Mouse (Mus musculus) granulocyte monocyte progenitor cell, adult 5-6 weeks (primary cell): ENCODE data around the gene Bahcc1. TPM values are rescaled to one million over a fixed set of nuclear protein-coding genes. Genes with fewer than 3 reads are reported as not detected.

ENCODE experiments used
- ATAC-seq: replicated peaks from 2 replicates; pipeline ENCODE4 v1.8.0; 2016; ENCODE audit warnings: mild to moderate bottlenecking, moderate TSS enrichment, inconsistent platforms; ENCODE audit not compliant: poor library complexity, severe bottlenecking
- total RNA-seq, 2 experiments: library from RNA; stranded (forward) in 1 of 2; stranded (reverse) in 1 of 2; fragments of 200-712, 200-1000 nt in 1 of 2; fragments of >200 nt in 1 of 2; fragmentation: Nextera tagmentation in 1 of 2; gene quantifications; 2 replicates each; pipeline ENCODE4 v1.2.3; 2014 to 2017

Gene Bahcc1
- total RNA-seq, 2 experiments from 2014 or later, result 4.7 to 22.5 TPM

DNA sequence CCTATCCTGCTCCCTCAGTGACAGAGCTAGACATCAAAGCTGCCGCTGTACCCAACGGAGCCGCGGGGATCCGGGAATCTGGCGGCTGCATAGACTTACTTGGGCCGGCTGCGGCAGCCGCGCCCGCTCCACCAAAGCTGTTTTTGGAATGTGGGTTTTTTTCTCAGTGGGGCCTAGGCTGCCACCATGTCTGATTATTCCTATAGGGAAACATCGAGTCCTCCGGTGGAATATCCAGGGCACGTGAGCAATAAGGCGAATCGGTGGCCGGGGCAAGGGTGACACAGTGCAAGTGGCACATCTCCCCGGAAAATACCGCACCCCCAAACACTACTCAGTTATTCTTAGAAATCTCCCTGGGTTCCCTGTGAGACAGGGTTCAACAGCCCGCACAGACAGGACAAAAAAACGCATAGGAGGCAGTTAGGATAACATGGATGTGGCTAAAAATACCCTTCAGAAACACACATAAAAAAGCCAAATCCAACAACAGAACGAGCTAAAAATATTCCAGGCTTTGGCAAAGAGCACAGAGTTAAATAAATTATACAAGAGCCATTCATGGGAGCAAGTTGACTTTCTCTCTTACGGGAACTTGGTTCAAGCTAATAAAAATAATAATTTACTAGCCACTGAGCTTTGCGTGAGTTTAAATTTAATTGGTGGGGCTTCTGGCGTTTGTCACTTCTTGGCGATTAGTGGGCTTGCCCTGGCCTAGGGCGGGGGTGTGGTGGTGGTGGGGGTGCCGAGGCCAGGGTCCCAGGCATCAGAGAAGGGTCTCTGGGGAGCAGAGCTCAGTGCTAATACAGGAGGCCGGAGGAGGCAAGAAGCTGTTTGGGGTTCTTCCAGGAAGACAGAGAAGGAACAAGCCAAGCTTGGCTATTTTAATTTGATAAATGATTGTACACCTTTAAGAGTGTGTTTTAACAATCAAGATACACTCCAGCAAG lies 8.5 kb downstream of the Bahcc1 start:
- ATAC-seq, result no peak

- no peak for ATAC-seq
Observed at GRCm38 (mm10) chr11:120241981-120242725, 9.4 kb downstream of the Bahcc1 start.

DNA sequence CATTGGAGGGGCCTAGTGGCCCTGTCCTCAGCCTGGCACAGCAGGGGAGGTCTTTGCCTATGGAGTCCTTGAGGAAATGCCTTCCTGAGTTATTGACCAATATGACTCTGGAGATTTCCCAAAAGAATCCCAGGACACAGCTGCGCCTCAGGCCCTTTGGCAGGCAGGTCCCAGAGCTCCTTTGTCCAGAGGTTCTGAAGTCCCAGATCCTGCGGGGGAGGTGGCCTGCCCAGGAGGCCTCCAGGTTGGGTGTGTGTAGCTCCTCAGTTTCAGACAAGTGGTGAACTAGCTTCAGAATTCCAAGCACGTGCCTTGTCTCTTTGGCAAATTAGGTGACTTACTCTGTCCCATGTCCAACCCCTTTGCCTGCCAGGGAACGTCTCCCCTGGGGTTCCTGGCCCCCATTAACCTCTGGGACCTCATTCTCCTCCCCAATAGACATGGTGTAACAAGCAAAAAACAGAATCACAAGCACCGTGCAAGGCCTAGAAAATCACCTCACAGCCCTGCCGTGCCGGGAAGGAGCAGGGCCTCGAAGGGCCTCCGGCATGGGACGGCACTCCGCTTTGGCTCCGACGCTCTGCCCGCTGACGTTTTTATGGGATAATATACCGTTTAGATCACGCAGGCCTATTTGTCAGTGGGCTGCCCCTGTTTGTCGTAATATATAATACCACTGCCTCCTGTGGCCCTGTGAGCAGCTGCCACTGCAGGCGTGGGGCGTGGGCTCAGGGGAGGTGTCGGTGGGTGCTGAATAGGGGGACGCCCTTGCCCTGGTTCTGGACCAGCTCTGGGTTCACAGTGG lies 10.2 kb downstream of the Bahcc1 start:
- no peak for ATAC-seq

- ATAC-seq, result no peak
Observed at GRCm38 (mm10) chr11:120243531-120243820, 10.7 kb downstream of the Bahcc1 start.

DNA sequence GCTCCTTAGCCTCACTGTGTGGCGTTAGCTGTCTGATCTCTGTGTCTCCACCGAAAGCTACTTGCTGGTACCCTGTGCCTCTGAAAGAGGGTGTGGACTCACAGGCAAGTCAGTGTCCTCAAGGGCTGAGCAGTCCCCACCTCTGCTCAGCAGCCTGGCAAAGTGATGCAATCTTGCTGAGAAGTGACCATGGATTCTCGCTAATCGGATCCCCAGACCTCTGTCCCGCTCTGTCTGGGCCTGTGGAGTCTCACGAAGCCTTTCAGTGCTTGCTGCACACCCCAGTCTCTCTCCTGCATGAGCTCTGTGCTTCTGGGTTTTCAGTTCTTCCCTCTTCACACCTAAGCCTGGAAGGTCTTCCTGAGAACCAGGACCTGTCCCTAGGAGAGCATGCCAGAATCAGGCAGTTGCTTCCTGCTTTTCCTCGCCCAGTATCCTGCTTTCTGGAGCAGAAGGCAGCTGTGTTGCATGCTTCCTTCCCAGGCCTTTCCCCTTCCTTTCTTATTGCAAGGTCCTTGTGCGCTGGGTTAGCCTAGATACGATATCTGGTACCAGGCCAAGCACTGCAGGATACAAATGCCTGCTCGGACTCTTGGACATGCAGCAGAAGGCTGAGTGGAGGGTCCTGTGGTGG lies 15.5 kb downstream of the Bahcc1 start:
- no peak for ATAC-seq

GRCm38 (mm10) chr11:120248899-120249298 lies 16.2 kb downstream of the Bahcc1 start:
- ATAC-seq, result no peak

DNA sequence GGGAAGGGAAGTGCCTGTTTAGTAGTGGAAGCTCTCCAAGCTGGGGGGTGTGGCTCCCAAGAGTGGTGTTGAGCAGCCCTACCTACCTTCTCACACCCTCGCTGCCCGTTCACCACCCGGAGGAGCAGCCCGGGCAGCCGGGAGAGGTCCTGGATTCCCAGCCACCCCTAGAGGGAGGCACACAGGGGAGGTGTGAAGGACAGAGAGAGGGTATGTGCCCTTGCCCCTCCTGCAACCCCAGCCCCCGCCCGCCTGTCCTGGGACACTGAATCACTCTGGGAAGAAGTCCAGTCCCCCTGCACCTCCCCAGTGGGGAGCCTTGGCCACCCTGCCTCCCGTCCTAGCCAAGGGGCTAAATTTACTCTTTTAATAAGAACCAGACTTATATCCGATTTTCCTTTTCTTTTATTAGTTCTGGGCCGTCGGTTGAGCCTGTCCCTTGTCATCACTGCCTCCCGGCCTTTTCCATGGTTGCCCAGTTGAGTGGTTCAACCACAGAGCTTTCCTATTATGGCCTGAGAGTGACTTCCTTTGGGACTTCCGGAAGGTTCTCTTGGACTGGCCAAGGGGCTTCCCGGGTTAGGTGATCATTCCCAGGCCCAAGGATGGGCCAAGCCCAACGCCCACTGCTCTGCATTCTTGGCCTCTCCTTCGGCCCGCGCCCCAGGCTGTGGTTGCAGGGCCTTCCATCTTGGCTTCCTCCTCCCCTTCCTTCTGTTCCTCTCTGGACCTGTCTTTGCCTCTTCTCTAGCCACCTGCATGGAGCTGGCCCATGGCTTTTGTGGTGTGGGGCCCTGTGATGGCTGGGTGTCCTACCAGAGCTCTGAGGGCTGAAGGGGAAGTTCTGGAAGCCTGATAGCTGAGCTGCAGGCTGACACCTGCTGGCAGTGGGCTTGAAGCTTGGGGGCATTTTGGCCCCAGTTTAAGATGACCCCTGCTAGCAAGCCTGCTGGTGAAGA lies 18.5 kb downstream of the Bahcc1 start:
- peak; percentile 64 for ATAC-seq

DNA sequence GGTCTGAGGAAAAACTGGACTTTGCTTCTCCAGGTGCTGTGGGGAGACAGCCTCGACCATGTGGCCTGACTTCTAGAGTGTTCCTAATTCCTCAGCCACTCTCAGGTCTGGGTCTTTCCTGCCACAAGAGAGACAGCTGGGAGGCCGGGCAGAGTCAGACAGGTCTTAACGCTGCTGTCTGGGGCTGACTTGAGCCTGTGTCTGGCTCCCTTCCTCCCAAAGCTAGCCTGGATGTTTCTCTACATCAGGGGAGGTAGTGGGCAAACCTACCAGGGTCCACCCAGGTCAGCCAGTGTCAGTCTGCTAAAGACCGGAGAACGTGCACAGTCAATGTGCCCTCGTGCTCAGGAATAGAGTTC lies 19.2 kb downstream of the Bahcc1 start:
- no peak for ATAC-seq

- no peak for ATAC-seq
Observed at GRCm38 (mm10) chr11:120252398-120252797, 19.7 kb downstream of the Bahcc1 start.

DNA sequence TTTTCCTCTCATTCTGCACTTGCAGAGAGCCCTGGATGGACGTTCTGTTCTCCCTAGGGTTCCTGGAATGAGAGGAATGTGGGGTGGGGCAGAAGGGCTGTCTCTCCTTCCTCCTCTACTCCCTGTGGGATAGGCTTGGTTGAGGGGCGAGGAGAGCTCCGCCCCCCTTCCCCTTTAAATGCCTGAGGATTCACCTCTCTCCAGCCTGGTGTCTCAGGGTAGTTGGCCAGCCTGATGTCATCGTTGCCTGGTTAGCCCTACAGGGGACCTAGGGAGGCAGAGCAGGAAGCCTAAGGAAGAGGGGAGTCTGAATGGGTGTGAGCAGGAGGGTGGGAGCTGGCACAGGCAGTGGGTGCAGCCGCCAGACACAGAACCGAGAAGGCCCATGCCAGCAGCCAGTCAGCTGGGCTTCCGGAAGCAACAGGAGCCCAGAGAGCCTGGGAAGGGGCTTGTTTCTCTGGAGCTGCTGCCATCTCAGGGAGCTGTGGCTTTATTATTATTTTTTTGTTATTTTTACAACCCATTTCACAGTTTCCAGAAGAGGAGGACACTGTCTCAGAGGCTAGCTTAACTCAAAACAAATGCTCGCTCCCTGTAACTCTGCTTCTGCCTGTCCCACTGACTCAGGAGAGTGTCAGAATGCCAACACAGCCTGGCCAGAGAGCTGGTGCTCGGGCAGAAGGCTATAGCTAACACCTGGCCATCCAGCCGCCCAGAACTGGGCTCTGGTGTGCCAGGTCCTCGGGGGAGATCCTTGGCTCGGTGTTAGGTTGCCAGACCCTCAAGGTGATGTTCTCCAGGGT lies 20.3 kb downstream of the Bahcc1 start:
- ATAC-seq, result no peak

GRCm38 (mm10) chr11:120253646-120254315 lies 21.0 kb downstream of the Bahcc1 start:
- peak; percentile 36 for ATAC-seq

GRCm38 (mm10) chr11:120254420-120254819 lies 21.7 kb downstream of the Bahcc1 start:
- no peak for ATAC-seq

- ATAC-seq, result no peak
Observed at GRCm38 (mm10) chr11:120255038-120255437, 22.3 kb downstream of the Bahcc1 start.

DNA sequence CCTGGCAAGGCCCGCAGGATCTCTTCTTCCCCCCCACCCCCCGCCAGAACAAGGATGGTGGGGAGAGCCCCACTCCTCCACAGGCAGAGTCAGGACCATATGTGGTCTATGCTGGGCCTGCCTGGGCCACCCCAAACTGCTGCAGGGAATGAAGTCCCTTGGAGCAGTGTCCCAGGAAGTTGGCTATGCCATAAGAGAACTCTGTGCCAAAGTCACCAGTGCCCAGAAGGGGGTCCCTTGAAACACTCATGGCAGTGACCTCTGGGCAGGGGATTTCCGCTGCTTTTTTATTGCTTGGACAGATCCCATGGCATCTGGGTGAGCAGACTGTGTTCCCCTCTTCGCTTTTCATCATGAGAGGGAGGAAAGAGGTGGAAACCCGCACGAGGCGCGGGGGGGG lies 22.8 kb downstream of the Bahcc1 start:
- ATAC-seq, result no peak

GRCm38 (mm10) chr11:120256108-120256507 lies 23.4 kb downstream of the Bahcc1 start:
- ATAC-seq, result no peak

DNA sequence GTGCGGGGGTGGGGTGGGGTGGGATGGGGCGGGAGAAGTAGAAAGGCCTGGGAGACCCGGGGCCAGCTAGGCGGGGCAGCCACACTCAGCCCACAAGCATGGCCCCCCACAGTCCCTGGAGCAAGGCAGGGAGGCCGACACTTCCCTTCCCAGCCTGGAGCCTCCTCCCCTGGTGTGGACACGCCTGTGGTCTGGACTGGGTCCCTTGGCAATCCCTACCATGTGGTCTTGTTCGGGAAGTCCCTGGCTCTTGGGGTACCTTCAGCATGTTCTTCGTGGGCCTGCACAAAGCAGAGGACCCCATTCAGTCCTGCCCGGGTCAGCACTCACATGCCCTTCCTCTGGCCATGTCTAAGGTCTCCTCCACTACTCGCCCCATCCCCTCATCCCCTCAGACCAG lies 23.8 kb downstream of the Bahcc1 start:
- no peak for ATAC-seq

- ATAC-seq, result no peak
Observed at GRCm38 (mm10) chr11:120256981-120257820, 24.5 kb downstream of the Bahcc1 start.
